Mouse (Mus musculus): Measurements from ENCODE around the gene Car5b.

GRCm38 (mm10) chrX:163982129-163982528, 45.7 kb downstream of the Car5b start:
- TF ChIP-seq CTCF (IDR thresholded peaks at IDR 0.05; ENCODE audit: insufficient read depth, low read depth, low read length) = no peak
- TF ChIP-seq POLR2A (IDR thresholded peaks at IDR 0.05; ENCODE audit: insufficient read depth, low read depth, low read length) = no peak
